Mouse (Mus musculus): Measurements from ENCODE around the gene Atxn7l2.
"Not testable (repeated sequence)": the region's sequence is repeated elsewhere in the genome, so short reads cannot be mapped to it uniquely, and the experiment has no call there.

The Atxn7l2 gene

GRCm38 (mm10) chr3:108210771-108211139 lies at the start of gene Atxn7l2:
Gene Atxn7l2 (minus strand): TSS chr3:108210934.
- in situ Hi-C loops (cut with MboI, MseI) = no loop called here

- in situ Hi-C loops (cut with MboI, MseI) = loop anchor here in 1 of 2 experiments (10.0 kb wide), 1 partner anchor 1505 kb away; no protein-coding TSS in a partner anchor
These were observed 48.6 kb upstream of the Atxn7l2 start for GRCm38 (mm10) chr3:108259319-108259718.

GRCm38 (mm10) chr3:108257831-108258500 lies 47.2 kb upstream of the Atxn7l2 start:
- in situ Hi-C loops (cut with MboI, MseI) = loop anchor here in 1 of 2 experiments (10.0 kb wide), 1 partner anchor 1503 kb away; no protein-coding TSS in a partner anchor

GRCm38 (mm10) chr3:108256719-108257637 lies 46.2 kb upstream of the Atxn7l2 start, which contains the start of gene Psma5:
Gene Psma5 (plus strand): TSS chr3:108256926.
- in situ Hi-C loops (cut with MboI, MseI) = loop anchor here in 1 of 2 experiments (10.0 kb wide), 1 partner anchor 1502 kb away; no protein-coding TSS in a partner anchor

- in situ Hi-C loops (cut with MboI, MseI) = loop anchor here in 1 of 2 experiments (5.0 kb wide), 1 partner anchor 80 kb away; no protein-coding TSS in a partner anchor
These were observed 36.1 kb upstream of the Atxn7l2 start for GRCm38 (mm10) chr3:108246857-108247256.

- in situ Hi-C loops (cut with MboI, MseI) = no loop called here
These were observed 30.6 kb upstream of the Atxn7l2 start for GRCm38 (mm10) chr3:108241243-108241839.

GRCm38 (mm10) chr3:108237474-108238102 lies 26.9 kb upstream of the Atxn7l2 start:
- in situ Hi-C loops (cut with MboI, MseI) = not testable (repeated sequence)

GRCm38 (mm10) chr3:108231646-108232045 lies 20.9 kb upstream of the Atxn7l2 start:
- in situ Hi-C loops (cut with MboI, MseI) = no loop called here

- in situ Hi-C loops (cut with MboI, MseI) = no loop called here
These were observed 16.8 kb upstream of the Atxn7l2 start for GRCm38 (mm10) chr3:108227521-108227920.

- in situ Hi-C loops (cut with MboI, MseI) = no loop called here
These were observed 16.0 kb upstream of the Atxn7l2 start, which contains the start of gene Sypl2 for GRCm38 (mm10) chr3:108226558-108227350. Gene Sypl2 (minus strand): TSS chr3:108226648.

GRCm38 (mm10) chr3:108225711-108226557 lies 15.2 kb upstream of the Atxn7l2 start:
- in situ Hi-C loops (cut with MboI, MseI) = no loop called here

- in situ Hi-C loops (cut with MboI, MseI) = no loop called here
These were observed 9.9 kb upstream of the Atxn7l2 start for GRCm38 (mm10) chr3:108220661-108221060.

- in situ Hi-C loops (cut with MboI, MseI) = no loop called here
These were observed 4.0 kb upstream of the Atxn7l2 start for GRCm38 (mm10) chr3:108214734-108215133.

GRCm38 (mm10) chr3:108212406-108212805 lies 1.7 kb upstream of the Atxn7l2 start:
- in situ Hi-C loops (cut with MboI, MseI) = no loop called here

- in situ Hi-C loops (cut with MboI, MseI) = no loop called here
These were observed 1.1 kb upstream of the Atxn7l2 start for GRCm38 (mm10) chr3:108211845-108212244.

GRCm38 (mm10) chr3:108209946-108210770 lies 576 bp downstream of the Atxn7l2 start:
- in situ Hi-C loops (cut with MboI, MseI) = no loop called here

GRCm38 (mm10) chr3:108209536-108209935 lies 1.2 kb downstream of the Atxn7l2 start:
- in situ Hi-C loops (cut with MboI, MseI) = no loop called here

GRCm38 (mm10) chr3:108209001-108209400 lies 1.7 kb downstream of the Atxn7l2 start:
- in situ Hi-C loops (cut with MboI, MseI) = no loop called here

Data from T-helper 17 cell (primary cell).